Mouse (Mus musculus): ENCODE measurements around the gene Fhl3.

DNA sequence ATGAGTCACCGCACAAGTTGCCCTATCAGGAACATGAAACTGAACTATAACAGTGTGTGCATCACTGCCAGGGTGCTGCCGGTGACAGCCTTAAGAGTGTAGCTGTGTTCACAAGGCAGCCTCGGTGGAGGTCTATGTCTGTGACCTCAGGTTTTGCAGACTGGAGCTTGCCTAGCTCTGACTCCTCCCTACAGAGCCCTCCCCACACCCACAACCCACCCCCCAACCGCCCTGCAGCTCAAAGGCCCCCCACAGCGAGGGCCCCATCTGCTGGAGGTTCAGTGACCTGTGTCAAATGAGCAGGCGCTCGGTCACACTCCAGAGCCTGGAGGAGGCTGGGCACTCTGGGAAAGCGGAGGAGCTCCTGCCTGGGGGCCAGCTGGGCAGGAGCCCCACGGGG, 47.6 kb upstream of the Fhl3 start:
- TF ChIP-seq CTCF (IDR thresholded peaks at IDR 0.05; ENCODE audit: low read depth, low read length): 0 out of 2 replicates have a peak, but pooled peaks have one; percentile 18
- no peak for TF ChIP-seq POLR2A (IDR thresholded peaks at IDR 0.05; ENCODE audit: borderline replicate concordance, low read depth, low read length)
